Mouse (Mus musculus): ENCODE results near the gene P4hb. TPM values are rescaled to one million over a fixed set of nuclear protein-coding genes. Genes with fewer than 3 reads are reported as not detected.
A peak's percentile ranks its signal among the peaks of the same experiment; 100 is the strongest.
"Not testable (repeated sequence)": the region's sequence is repeated elsewhere in the genome, so short reads cannot be mapped to it uniquely, and the experiment has no call there.

P4hb gene
- polyA plus RNA-seq, 1 experiment from 2014 or later = 519 TPM

DNA sequence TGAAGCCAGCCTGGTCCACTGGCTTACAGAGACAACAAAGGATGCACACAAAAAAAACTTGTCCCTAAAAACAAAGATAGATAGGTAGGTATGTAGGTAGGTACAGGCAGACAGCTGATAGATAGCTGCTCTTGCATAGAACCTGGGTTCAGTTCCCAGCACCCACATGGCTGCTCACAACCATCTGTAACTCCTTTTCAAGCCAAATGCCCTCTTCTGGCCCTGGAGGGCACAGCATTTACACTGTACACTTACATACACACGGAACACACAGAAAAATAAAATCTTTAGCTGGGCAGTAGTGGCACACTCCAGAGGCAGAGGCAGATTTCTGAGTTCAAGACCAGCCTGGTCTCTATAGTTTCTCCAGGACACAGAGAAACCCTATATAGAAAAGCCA is 10.9 kb upstream of the P4hb start:
- no peak for DNase-seq (ENCODE audit: low spot score)
- Histone ChIP-seq H3K9me3 (peaks cover 4% of the 10 kb centered on the region), H3K27ac (no peak overlapping the region), H3K36me3 (peaks cover 76% of the 10 kb centered on the region), H3K27me3 (ENCODE audit: insufficient read depth, poor library complexity, severe bottlenecking) (no peaks in the 10 kb centered on the region), H3K4me1 (replicated peaks) (peaks cover 30% of the 10 kb centered on the region), H3K4me3 (no peak overlapping the region)
- 96% methylated on average over 1 of the region's 1 CpGs for WGBS

DNA sequence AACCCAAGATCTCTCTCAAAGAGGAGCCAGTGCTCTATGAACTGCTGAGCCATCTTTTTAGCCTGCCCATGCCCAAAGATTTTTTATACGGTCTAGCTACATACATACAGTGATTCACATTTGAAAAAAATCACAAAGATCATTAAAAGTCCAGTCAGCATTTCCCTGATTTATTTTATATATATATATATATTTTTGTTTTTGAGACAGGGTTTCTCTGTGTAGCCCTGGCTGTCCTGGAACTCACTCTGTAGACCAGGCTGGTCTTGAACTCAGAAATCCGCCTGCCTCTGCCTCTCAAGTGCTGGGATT is 9.9 kb upstream of the P4hb start:
- H3K36me3 ChIP-seq = peaks cover 77% of the 10 kb centered on the region
- not testable (repeated sequence) for H3K4me3 ChIP-seq; H3K27me3 ChIP-seq (ENCODE audit: insufficient read depth, poor library complexity, severe bottlenecking); H3K9me3 ChIP-seq; DNase-seq (ENCODE audit: low spot score)
- 0 out of 2 replicates have a peak overlapping the region, but pooled peaks have one; percentile 99 for H3K27ac ChIP-seq
- 89% methylated on average over 2 of the region's 2 CpGs for WGBS
- H3K4me1 ChIP-seq (replicated peaks) = peaks cover 40% of the 10 kb centered on the region

DNA sequence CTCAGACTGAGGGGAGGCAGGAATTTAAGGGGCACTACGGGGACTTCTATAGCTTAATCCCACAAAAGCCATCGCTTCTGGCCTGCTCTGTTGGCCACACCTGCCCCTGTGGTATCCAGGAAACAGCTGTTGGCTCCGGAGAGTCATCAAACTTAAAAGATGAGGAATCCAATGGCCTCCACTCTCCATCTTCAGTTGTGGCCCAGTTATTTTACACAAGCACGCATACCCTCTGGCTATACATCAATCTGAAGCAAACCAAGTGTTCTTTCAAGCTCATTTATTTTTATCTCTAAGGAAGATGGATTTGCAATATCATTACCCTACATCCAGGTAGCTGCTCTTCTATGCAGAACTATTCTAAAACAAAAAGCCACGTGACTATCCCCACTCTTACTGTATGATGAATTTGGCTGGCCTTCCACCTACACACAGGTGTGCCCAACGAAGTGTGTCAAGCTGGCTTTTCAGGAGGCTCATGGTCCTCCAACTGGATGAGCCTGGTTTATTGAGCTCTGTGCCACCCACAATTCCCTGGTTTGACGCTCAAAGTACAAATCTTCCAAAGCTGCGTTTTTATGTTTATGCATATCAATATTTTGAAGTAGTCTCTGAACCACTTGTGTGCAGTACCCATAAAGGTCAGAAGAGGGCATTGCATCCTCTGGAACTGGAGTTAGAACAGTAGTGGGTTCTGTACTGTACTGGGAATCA is 9.4 kb upstream of the P4hb start:
- H3K27ac ChIP-seq = peak overlapping the region; percentile 99
- H3K9me3 ChIP-seq = peaks cover 4% of the 10 kb centered on the region
- no peak for DNase-seq (ENCODE audit: low spot score)
- no peaks in the 10 kb centered on the region for H3K27me3 ChIP-seq (ENCODE audit: insufficient read depth, poor library complexity, severe bottlenecking)
- H3K36me3 ChIP-seq = peaks cover 77% of the 10 kb centered on the region
- H3K4me1 ChIP-seq (replicated peaks) = peaks cover 40% of the 10 kb centered on the region
- WGBS = 76% methylated on average over 8 of the region's 8 CpGs
- peak overlapping the region; percentile 93 for H3K4me3 ChIP-seq

DNA sequence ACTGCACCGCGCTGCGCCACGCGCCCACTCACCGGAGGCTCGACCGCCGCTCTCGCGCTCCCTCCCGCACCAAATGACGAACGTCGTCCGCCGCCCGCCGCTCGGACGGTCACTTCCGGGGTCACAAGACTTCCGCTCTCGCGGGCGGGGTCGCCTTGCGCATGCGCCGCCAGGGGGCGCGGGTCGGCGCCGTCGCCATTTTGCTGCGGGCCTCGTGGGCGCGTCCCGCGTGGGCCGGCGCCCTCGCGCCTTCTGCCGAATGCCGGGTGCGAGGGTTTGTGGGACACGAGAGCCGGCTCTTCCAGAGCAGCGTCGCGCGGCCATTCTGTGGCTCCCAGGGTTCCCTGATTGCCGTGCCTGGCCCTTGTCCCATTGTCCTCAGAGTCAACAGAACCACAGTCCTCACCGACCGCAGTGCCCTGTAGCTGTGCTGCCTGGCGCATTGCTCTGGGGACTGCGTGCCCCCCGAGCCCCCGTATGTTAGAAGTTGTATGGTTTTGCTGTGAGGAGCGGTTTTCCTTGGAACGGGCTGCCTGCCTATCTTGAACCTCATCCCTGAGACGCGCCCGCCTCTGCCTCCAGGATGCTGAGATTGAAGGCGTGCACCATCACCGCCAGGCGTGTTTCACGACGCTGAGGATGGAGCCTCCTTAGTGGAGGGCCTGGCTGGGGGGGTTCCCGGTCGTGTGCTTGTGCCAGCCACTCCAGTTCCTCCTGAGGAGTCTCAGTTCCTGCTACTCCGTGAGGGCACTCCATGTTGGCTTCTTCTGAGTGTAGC is 8.6 kb upstream of the P4hb start, which contains the start of gene Arhgdia:
TSS of gene Arhgdia (minus strand) at position 135 of the 778 bp plus-strand sequence.
- Histone ChIP-seq H3K4me3 (peak within 1 kb of the TSS; percentile 93), H3K27me3 (ENCODE audit: insufficient read depth, poor library complexity, severe bottlenecking) (no peaks in the 10 kb centered on the region), H3K27ac (peak within 1 kb of the TSS; percentile 99), H3K9me3 (peaks cover 4% of the 10 kb centered on the region), H3K4me1 (replicated peaks) (peaks cover 40% of the 10 kb centered on the region), H3K36me3 (peaks cover 76% of the 10 kb centered on the region)
- DNase-seq (ENCODE audit: low spot score) = peak; percentile 90
- 5% methylated on average over 75 of the region's 75 CpGs for WGBS

DNA sequence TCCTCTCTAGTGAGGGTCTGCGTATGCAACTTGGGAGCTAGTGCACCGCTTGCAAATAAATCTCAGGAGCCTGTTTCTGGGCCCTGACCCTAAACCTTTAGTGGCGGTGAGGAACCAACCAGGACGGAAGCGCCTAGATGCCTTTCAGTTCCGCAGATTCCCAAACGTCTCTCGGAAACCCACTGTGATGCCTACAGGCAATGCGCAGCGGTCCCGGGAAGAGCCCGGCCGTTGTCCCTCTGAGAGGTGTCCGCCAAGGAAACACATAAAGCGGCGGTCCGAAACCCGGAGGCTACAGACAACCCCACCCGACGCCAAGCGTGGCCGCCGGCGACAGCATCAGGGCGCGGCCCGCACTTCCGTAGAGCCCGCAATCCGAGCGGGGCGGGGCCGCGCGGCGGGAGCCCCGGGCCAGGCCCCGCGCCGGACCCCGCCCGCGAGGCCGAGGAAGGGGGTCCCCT is 7.8 kb upstream of the P4hb start:
- peaks cover 4% of the 10 kb centered on the region for H3K9me3 ChIP-seq
- peak; percentile 44 for DNase-seq (ENCODE audit: low spot score)
- WGBS = under 1% methylated on average over 44 of the region's 44 CpGs
- peaks cover 68% of the 10 kb centered on the region for H3K36me3 ChIP-seq
- peak overlapping the region; percentile 93 for H3K4me3 ChIP-seq
- no peaks in the 10 kb centered on the region for H3K27me3 ChIP-seq (ENCODE audit: insufficient read depth, poor library complexity, severe bottlenecking)
- H3K4me1 ChIP-seq (replicated peaks) = peaks cover 40% of the 10 kb centered on the region
- H3K27ac ChIP-seq = peak overlapping the region; percentile 99

DNA sequence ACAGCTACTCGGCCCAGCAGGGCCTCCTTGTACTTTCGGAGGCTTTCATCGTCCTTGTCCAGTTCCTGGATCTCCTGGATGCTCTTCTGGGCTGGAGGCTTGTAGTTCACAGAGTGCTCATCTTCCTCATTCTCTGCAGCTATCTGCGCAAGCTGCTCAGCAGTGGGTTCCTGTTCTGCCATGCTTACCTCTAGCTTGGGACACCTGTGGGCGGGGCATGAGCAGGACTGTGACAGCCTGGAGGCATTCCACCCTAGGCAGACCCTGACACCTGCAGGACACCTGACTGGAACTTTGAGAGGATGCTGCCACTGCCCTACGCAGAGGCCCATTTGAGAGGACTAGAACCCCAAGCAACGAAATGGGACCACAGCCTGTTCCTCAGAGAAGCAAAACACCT is 7.1 kb upstream of the P4hb start:
- no peaks in the 10 kb centered on the region for H3K27me3 ChIP-seq (ENCODE audit: insufficient read depth, poor library complexity, severe bottlenecking)
- 67% methylated on average over 7 of the region's 7 CpGs for WGBS
- H3K4me1 ChIP-seq (replicated peaks) = peaks cover 40% of the 10 kb centered on the region
- peaks cover 4% of the 10 kb centered on the region for H3K9me3 ChIP-seq
- peak overlapping the region; percentile 99 for H3K27ac ChIP-seq
- H3K36me3 ChIP-seq = peaks cover 61% of the 10 kb centered on the region
- H3K4me3 ChIP-seq = peak overlapping the region; percentile 93
- no peak for DNase-seq (ENCODE audit: low spot score)

DNA sequence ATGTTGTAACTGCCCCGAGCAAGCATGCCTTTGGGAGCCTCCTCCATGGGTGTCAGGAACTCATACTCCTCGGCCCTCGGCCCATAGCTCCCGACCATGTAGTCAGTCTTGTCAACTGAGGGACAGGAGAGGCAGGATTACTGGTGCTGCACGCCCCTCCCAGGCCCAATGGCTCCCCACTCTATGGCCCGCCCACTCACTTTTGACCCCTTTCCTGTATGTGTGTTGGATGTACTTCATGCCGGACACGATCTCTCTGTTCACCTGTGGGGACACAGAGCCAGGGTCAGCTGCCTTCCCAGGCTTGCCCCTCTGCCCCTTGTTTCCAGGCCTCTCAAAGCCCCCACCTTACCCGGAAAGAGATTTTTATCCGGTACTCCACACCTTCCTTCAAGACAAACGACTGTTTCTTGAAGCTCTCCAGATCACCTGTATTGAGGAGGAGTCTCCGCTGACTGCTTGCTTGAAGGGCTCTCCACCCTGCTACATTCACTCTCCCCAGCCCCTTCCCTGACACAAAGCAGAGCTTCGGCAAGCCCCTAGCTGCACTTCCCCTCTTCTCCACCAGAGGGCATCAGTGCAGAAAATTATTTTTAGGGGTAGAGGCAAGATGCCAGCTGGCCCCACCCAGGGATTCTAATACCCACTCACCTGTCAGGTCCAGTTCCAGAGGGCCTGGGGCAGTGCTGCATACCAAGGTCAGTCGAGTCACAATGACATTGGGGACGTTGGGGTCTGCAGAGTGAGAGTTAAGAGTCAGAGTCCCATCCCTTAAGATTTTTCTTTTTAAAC is 6.5 kb upstream of the P4hb start:
- Histone ChIP-seq H3K27ac (peak overlapping the region; percentile 99), H3K4me1 (replicated peaks) (peaks cover 44% of the 10 kb centered on the region), H3K4me3 (peak overlapping the region; percentile 93), H3K27me3 (ENCODE audit: insufficient read depth, poor library complexity, severe bottlenecking) (no peaks in the 10 kb centered on the region), H3K36me3 (peaks cover 54% of the 10 kb centered on the region), H3K9me3 (peaks cover 4% of the 10 kb centered on the region)
- DNase-seq (ENCODE audit: low spot score) = peak; percentile 88
- 61% methylated on average over 15 of the region's 15 CpGs for WGBS

DNA sequence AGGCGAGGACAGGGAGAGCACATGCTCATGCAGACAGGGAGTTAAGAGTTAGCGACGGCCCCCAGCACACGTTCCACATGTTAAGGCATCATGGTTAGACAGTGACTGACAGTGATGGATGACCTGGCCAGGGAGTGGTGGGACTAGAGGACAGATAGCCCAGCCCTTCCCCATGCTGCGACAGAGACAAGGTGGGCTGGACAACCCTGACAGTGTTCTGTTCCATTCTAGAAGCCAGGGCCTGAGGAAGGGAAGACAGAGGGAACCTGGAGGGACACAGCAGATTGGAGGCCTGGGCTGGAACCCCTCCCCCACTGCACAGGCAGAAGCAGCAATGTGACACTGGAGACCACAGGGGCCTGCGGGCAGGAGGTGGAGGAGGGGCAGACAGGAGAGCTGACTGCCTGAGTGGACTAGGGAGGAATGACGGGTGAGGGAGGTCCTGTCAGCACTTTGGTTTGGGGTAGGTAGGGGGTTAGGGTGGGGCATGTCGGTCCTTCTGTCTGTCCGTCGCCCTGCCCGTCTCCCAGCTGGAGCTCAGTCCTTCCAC is 5.7 kb upstream of the P4hb start:
- 83% methylated on average over 11 of the region's 11 CpGs for WGBS
- no peaks in the 10 kb centered on the region for H3K27me3 ChIP-seq (ENCODE audit: insufficient read depth, poor library complexity, severe bottlenecking)
- H3K4me1 ChIP-seq (replicated peaks) = peaks cover 51% of the 10 kb centered on the region
- peak overlapping the region; percentile 93 for H3K4me3 ChIP-seq
- H3K9me3 ChIP-seq = peaks cover under 1% of the 10 kb centered on the region
- H3K36me3 ChIP-seq = peaks cover 47% of the 10 kb centered on the region
- peak overlapping the region; percentile 99 for H3K27ac ChIP-seq
- DNase-seq (ENCODE audit: low spot score) = peak; percentile 31

DNA sequence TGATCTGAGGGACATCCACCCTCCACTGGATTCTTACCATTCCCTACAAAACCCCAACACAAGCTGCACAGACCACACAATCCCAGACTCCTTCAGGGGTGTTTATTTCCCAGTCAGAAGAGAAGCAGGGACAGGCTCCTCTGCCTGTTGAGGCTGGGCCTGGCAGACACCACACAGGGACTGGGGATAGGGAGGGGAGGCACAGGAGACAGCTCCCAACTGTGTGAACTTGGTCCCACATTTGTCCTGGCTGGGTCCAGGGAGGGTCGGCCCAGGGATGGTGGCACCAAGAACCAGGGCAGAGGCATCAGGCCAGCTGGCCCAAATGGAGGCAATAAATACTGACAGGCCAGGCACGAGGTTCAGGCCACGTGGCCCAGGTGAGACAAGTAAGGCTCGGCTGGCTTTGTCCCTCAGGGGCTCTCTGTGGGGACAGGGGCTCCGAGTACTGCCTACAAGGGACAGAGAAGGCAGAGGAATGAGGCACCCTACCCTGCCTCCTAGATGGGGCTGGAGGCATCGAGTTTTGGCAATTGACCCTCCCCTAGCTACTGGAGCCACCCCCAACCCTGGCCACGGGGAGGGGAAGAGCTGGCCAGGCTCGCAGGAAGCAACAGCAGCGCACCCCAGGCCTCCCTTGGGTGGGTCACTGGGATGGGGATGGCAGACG is 5.1 kb upstream of the P4hb start:
- peak overlapping the region; percentile 99 for H3K27ac ChIP-seq
- H3K27me3 ChIP-seq (ENCODE audit: insufficient read depth, poor library complexity, severe bottlenecking) = no peaks in the 10 kb centered on the region
- peaks cover 41% of the 10 kb centered on the region for H3K36me3 ChIP-seq
- H3K9me3 ChIP-seq = no peaks in the 10 kb centered on the region
- WGBS = 91% methylated on average over 10 of the region's 10 CpGs
- H3K4me1 ChIP-seq (replicated peaks) = peaks cover 52% of the 10 kb centered on the region
- H3K4me3 ChIP-seq = no peak overlapping the region; the same call in 1 of the 2 replicates
- no peak for DNase-seq (ENCODE audit: low spot score)

DNA sequence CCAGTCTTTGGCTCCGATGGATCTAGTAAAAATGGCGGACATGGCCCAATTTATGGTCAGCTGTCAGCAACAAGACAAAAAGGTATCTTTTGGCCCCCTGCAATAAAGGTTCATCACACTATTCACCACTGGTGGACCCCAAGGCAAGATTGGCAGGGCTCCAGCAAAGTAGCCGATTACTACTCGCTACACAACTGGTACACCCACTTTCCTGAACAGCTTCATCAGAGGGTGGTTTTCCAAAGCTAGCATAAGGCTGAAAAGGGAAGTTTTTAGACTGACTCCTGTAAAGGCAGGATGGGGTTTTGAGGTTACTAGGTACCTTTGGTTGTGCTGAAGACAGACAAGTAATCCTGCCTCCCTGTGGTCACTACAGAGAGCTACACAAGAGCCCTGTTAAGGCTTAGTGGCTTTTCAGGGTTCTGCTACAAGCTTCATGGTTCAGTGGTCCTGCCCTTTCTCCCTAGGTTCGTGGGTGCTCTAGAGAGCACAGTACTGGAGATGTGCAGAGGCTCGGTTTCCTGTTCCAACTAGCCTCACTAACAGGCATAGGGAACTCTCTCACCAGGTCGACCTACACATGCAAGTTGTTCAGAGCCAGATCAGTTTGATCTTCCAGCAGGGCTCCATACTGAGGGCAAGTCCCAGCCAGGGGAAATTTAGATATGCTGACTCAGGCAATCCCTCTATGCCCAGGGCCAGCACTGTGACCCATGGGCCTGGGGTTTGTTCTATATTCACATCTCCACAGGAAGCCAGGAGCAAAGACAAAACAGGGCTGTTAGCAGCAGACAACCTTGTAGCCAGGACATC is 4.4 kb upstream of the P4hb start:
- H3K27me3 ChIP-seq (ENCODE audit: insufficient read depth, poor library complexity, severe bottlenecking) = no peaks in the 10 kb centered on the region
- DNase-seq (ENCODE audit: low spot score) = no peak
- no peaks in the 10 kb centered on the region for H3K9me3 ChIP-seq
- 83% methylated on average over 7 of the region's 7 CpGs for WGBS
- H3K36me3 ChIP-seq = peaks cover 35% of the 10 kb centered on the region
- peaks cover 50% of the 10 kb centered on the region for H3K4me1 ChIP-seq (replicated peaks)
- H3K4me3 ChIP-seq = peak overlapping the region; percentile 10
- 0 out of 2 replicates have a peak overlapping the region, but pooled peaks have one; percentile 99 for H3K27ac ChIP-seq

DNA sequence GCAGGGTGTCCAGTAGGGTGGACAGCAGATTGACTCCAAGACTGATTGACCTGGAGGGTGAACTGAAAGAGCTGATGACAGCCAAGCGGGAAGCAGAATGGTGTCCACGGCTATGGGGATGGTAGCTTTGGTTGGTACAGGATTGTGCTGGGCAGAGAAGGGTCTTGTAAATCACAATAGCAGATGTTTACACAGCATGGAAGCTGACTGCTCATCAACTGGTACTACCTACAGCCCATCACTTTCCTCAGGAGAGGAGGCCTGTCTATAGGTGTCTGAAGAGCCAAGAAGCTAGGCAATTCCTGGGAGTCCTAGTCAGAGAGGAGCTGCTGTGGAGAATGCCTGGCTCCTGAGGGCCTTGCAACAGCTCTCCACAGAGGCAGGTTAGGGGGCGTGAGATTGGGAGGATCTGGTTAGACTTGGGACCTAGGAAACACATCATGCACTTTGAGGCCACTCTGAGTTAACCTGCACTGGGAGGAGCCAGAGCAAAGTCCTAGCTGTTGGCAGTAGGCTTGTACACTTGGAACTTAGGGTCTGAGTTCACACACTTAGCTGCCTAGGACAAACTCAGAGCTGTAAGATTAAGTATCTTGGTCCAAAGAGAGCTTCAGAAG is 3.4 kb upstream of the P4hb start:
- H3K9me3 ChIP-seq = no peaks in the 10 kb centered on the region

More for the DNA sequence above, 3.4 kb upstream of the P4hb start:
- H3K4me1 ChIP-seq (replicated peaks) = peaks cover 47% of the 10 kb centered on the region
- no peaks in the 10 kb centered on the region for H3K27me3 ChIP-seq (ENCODE audit: insufficient read depth, poor library complexity, severe bottlenecking)
- peaks cover 36% of the 10 kb centered on the region for H3K36me3 ChIP-seq
- 89% methylated on average over 3 of the region's 3 CpGs for WGBS
- H3K27ac ChIP-seq = no peak overlapping the region
- peak overlapping the region; percentile 10; the same call in 1 of the 2 replicates for H3K4me3 ChIP-seq
- no peak for DNase-seq (ENCODE audit: low spot score)
